Mouse (Mus musculus): ENCODE data around the gene Islr2.

Gene Islr2

DNA sequence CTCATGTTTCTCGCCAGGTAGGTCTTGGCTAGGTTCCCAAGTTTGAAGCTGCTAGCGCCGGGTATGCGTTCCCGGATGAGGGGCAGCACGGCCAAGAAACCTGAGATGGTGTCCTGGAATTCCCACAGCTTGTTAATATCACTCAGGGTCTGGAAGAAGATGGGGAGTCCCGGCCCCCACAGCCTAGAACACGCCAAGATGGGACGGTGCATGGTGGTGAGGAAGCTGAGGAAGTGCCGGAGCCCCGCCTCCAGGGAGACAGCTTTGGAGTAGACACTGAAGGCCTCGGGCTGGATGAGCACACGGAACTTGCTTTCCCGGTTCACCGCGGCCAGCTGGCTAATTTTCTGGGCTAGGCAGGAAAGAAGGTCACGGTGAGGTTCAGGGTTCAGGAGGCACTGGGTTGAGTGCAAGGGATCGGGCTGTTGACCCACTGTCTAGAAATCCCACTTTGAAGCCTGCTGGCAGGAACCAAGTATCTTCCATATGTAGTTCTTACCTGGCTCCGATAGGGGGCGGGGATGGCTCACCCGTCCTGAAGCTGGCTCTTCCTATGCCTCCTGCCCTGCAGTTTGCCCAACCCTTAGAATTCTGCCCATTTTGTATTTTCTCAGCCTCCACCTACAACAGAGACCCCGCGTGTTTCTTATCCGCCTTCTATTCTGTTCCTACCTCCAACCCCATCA, 16.2 kb upstream of the Islr2 start:
- no peak for DNase-seq (ENCODE audit: low spot score)

DNA sequence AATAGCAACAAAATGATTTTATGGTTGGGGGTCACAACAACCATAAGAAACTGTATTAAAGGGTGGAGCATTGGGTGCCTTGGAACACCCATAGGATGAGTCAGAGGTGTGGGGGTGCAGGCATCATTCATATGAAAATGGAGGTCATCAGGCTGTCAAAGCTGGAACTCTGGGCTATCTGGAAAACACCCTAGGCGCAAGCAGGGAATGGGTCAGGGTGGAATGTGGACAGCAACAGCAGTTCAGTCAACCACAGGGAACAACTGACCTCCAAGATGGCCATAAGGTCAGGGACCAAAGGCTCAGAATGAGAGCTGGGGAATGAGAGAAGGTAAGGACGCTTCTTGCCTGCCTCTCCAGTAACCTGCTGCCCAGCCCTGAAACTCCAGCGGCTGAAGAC, 14.4 kb upstream of the Islr2 start:
- DNase-seq (ENCODE audit: low spot score), result no peak

DNA sequence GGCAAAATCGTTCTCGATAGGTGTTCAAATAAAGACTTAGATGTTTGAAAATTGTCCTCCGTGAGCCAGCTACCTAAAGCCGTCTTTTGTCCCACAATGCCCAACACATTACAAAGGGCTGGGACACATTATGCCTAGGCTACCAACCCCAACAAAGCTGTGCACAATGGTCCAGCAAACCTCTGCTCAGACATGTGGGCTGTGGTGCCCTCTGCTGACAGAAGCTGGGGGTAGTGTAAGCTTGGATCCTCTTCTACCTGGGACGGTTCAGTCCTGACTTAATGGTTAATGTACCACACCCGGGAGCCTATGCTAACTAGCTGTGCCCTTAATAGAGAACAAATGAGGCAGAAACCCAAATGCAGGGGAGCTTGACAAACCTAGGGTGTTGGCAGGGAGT, 12.3 kb upstream of the Islr2 start:
- no peak for DNase-seq (ENCODE audit: low spot score)

DNA sequence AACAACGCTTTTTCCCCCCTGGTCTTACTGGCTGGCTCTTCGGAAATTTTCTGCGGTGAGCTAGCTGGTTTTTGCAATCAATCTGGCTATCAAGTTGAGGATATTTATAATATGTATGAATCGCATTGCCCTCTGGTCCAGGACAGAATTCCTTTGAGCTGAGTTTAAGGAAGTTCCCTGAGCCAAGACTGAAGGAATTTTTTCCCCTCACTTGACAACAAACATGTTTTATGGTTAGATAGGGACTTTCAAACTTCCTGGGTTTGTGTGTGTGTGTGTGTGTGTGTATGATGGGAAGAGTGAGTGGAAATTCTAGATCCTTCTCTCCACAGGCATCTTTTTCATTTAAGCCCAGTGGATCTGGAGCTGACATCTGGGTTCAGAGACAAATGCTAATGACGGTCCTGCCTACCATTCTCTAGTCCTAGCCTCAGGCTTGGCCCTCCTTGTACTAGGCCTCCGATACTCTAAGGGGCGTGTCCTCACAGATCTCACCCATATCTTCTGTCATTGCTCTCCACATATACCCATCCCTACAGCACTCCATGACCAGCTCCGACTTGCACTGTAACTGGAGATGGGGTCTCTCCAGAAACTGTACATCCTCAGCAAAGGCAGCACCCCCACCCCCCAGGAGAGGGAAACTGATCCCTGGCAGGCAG, 10.5 kb upstream of the Islr2 start:
- no peak for DNase-seq (ENCODE audit: low spot score)

DNA sequence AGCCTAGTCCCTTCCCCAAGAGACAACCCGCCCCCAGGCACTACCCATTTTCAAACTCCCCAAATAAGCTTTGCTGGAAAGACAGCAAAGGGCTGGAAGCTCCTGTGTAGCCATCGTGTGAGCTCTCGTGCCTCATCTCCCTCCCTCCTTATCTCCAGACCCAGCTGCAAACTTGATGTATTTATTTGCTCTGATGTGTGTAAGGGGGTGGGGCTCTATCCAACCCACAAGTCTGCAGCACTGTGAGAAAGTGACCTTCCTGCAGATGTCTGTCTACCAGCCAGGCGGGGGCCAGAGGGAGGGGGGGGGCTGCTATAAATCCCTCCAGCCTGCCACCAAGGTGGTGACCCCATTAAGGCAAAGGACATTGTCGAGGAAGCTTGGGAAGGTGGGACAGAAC, 9.7 kb upstream of the Islr2 start:
- DNase-seq (ENCODE audit: low spot score), result no peak

DNA sequence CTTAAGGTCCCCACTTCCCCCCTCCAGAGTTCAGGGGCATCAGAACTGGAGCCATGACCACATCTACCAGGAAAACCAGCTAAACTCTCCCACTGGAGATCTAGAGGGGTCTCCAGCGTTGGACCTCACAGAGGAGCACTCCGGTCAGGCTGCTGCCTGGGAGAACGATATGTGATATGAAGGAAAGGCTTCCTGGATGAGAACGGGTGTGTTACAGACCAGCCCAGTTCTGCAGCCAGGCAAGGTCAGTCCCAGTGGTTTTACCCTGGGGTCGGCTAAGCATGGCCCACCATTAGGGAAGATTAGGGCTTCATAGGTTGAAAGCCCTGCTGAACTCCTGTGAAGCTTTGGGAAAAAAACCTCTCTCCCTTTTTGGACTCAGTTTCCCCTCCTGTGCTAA, 9.3 kb upstream of the Islr2 start:
- DNase-seq (ENCODE audit: low spot score), result no peak

DNA sequence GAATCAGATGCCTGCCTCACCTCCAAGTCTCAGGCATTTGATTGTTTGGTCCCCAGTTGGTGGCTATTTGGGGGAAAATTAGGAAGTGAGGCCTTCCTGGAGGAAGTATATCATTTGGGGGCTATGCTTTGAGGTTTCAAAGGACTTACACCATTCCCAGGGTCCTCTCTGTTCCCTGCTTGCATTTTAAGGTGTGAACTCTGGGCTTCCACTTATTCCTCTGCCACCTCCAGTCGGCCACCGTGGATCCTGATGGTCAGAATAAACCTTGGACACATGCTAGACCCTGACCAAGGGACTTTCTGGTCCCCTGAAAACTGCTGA, 6.1 kb upstream of the Islr2 start:
- DNase-seq (ENCODE audit: low spot score), result no peak

DNA sequence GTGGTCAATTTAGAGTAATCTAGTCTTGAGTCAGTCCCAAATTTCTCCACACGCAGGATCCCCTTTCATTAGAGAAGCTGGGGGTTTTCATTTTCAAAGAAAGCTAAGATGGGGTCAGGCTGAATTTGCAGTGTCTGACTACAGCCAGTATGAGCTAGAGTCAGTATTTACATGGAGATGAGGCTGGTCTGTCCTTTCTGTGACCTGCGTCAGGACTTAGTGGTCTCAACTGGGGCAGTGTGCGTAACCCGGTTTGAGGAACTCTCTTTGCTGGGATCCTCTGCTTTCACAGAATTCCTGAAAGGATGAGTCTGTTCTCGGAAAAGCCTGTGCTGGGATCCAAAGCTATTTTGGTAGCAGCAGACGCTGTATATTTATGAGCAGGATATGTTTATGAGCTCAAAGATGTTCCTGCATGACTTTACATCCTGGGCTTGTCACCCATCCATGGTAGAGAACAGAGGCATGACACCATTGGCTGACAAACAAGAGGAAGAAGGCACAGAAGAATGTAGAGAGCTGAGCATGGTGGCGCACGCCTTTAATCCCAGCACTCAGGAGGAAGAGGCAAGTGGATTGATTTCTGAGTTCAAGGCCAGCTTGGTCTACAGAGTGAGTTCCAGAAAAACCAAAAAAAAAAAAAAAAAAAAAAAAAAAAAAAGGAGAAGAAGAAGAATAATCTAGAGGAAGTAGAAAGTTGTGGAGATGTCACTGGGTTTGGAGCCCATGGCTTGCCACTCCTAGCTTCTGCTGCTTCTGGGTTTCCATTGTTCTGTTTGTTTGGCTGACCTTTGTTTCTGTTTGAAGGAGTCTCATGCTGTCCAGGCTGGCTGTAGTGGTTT, 5.6 kb upstream of the Islr2 start:
- DNase-seq (ENCODE audit: low spot score), result no peak

DNA sequence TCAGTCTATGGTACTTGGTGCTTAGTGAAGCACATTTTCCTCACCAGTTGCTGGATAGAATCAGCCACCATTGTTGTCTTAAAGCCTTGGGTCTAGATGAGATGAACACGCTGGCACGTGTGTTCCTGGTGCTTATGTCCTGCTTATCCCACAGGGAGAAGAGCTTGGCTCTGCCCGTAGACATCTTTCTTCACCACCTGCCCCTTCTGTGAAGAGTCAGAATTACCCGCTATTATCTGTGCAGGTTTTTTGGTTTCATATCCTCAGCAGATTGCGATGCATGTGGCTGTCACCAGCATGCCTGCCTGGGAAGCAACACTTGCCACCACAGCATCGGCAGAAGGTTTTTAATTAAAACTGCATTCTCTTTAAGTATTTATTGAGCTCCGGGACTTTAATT, 1.9 kb upstream of the Islr2 start:
- no peak for DNase-seq (ENCODE audit: low spot score)

DNA sequence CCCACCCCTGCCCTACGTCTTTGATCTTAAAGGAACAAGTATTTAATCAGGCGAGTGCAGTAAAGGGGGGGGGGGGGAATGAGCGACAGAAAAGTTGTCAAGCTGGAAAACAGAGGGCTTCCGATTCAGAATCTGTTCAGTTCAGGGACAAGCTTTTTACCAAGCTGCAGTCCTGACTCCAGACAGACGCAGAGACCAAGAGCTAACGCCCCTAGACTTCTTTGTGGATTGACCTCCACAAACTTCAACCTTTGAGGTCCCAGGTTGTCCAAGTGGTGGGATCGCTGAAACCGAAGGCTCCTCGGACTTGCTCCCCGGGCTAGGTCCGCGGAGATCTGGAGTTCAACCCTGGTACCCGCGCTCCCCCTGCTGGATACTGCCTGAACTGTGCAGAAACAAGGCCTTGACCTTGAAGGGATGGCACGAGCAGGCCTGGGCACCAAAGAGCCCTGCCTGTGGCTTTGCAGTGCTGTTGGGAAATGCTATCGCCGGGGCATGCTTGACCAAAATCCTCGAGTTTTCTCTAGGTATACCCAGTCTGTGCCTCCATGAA, 405 bp upstream of the Islr2 start:
- peak; percentile 81 for DNase-seq (ENCODE audit: low spot score)

DNA sequence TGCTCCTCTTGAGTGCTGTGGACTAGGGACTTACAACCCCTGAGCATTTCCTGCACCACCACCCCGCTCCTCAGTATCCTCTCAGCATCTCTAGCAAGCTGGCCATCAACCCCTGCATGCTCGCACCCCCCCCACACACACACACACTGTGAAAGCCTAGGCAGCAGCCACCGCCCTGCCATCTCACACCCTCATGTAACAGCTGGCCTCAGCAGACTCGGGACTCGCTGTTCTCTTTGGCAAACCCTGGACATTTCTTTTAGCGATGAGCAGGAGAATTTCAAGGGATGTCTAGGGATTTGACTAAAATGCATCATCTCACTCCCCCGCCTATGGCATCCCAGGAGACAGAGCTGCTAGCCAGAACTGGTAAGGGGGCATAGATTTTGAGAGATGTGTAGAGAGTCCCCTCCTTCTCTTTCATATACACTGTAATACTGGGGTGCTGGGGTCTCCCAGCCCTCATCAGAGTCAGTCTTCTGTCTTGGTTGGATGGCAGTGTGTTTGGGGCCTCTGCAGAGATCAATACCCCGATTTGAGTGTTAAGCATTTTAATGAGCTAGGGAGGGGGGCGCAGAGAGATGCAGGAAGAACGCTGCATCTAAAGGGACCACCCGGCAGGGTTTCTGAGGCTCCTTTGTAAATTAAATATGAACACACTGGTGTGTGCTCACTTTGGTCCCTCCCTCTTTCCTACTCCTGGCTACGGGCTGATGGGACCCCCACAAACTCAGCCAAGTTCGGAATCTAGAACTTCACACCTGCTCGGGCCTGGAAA, 1.3 kb downstream of the Islr2 start:
- no peak for DNase-seq (ENCODE audit: low spot score)

DNA sequence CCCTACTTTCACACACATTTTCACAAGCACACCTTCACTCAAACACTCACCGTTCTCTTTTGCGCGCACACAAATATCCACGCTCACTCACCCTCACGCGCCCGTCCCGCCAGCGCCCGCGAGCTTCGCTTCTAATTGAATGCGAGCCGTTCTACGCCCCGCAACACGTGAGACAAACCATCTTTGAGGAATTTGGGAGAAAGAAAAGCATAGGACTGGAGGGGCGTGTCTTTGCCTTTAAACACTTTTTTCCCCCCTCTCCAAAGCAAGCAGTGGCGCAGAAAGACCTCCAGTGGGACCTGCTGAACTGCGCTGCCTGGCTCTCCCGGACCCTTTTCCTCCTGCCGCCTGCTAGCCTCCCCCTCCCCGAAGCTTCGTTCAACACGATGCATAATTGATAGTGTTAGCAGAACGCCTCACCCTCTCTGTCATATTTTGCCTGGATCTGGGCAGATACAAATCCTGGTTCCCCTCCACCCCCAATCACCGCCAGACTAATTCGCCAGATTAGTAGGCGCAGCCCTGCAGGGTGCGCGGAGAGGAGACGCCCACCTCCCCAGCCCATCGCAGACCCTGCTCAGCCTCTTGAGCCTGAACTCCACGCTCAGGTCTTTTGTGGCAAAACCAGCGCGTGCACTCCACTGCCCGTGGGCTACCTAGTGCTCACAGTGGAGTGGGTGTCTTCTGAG, 2.1 kb downstream of the Islr2 start:
- no peak for DNase-seq (ENCODE audit: low spot score)

DNA sequence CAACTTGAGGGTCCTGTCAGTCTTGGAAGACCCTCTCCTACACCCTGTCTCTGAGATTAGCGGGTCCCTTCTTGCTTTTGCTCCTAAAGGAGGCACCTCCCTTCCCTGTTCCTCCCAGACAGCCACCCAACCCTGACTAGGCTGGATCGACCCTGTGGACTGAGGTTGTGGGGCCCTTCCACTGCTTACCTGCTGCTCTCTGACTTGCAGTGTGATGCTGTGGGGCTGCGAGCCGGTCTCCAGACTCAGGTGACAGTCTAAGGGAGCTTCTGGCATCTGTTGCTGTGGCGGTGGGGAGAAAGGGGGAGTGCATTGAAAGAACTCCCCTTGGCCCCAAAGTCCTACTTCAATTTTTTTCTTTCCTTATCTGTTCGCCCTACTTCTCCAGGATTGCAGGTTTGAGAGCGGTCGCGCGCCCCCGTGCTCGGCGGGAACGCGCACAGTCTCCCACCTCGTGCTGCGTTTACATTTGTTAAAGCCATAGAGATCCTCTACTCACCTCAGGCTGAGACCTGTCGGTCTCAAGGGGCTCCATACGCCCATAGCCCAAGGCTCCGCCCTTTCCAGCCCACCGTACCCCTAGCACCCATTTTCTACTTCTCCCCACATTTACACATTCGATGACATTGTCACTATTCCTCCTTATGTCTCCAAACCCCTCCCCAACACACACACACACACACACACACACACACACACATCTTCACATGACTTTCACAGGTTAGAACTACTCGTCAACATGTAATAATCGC, 2.9 kb downstream of the Islr2 start:
- DNase-seq (ENCODE audit: low spot score), result no peak

DNA sequence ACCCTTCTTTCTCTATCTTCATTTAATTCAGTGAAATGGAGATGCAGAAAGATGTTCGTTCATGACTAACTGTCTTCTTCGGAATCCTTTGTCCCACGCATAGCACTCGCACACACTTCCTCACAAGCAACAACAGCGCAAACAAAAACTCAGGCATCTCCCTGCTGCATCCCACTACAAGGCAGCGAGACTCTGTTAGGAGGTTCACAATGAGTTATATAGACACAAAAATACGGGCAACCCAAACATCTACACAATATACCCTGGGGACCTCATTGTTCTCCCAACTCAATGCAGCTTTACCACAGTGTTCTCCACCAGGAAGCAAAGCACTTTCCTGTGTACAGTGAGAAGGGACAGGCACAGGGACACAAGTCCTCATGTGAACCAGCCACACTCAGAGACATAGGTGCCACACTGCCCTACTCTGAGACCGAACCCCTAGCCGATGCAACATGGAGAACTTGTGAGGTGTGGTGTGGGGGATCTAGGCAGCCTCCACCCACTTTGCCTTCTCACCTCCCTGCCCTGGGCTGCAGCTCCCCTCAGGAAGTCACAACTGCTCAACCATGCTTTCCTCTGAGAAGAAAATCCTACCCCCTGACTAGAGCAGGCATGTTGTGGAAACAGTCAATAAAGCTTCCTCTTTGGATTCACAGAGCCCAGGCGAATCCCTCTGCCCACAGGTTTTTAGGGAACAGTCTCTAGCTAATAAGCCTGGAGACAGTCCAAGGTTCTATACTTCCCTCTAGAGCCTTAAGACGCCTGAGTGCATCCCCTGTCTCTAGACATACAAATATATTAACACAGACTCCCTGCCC, 3.6 kb downstream of the Islr2 start:
- DNase-seq (ENCODE audit: low spot score), result no peak

DNA sequence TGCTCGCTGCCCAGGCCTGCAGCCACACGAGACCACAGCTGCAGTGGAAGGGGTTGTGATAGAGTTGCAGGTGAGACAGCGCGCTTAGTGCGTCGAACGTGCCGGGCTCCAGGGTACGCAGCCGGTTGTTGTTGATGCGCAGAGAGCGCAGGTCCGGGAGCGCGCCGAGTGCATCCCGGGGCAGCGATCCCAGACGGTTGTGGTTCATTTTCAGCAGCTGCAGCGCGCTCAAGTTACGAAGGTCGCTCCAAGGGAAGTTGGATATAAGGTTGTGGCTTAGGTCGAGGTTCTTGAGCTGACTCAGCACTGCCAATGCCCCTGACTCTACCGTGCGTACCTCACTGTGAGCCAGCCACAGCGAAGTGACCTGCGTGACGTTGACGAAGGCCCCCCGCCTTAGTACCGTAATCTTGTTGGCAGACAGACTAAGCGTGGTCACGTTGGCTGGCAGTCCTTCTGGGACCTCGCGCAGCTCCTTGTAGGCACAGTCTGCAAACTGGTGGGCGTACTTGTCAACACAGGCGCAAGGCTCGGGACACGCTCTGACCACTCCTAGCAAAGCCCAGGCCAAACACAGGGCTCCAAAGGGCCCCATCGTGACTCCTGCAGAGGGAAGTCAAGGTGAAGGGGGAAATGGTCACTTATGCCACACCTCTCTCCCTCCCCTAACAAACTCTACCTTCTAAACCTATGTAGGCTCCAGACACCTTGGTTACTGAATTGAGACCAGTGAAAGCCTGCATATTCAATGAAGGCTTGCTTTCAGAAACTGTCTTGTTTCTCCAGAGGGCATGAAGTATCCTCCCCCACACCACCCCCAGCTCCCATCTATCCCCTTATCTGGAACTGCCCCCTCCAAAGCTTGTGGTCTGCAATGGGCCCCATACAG, 4.5 kb downstream of the Islr2 start:
- DNase-seq (ENCODE audit: low spot score), result no peak

DNA sequence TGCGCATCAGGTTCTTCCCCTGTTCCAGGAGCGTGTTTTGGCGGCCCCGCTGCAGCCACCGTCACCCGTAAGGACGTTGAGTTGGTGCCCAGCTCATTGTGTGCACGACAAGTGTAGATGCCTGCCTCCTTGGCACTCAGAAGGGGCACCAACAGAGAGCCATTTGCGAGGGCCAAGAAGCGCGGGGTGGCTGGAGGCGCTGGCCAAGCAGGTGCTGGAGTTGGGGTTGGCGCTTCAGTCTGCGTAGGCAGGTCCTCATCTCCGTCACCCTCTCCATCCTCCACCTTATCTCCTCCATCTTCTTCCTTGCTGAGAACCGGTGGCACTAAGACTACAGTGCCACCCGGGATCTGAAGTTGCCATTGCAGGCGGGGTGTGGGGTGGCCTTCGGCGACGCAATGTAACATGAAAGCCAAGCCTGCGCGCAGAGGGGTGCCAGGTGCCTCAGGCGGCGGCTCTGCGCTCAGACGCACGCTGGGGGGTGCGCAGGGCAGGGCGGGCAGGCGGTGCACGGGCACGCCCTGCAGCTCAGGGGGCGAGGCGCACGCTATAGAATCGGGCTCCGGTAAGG, 5.2 kb downstream of the Islr2 start:
- DNase-seq (ENCODE audit: low spot score), result no peak

DNA sequence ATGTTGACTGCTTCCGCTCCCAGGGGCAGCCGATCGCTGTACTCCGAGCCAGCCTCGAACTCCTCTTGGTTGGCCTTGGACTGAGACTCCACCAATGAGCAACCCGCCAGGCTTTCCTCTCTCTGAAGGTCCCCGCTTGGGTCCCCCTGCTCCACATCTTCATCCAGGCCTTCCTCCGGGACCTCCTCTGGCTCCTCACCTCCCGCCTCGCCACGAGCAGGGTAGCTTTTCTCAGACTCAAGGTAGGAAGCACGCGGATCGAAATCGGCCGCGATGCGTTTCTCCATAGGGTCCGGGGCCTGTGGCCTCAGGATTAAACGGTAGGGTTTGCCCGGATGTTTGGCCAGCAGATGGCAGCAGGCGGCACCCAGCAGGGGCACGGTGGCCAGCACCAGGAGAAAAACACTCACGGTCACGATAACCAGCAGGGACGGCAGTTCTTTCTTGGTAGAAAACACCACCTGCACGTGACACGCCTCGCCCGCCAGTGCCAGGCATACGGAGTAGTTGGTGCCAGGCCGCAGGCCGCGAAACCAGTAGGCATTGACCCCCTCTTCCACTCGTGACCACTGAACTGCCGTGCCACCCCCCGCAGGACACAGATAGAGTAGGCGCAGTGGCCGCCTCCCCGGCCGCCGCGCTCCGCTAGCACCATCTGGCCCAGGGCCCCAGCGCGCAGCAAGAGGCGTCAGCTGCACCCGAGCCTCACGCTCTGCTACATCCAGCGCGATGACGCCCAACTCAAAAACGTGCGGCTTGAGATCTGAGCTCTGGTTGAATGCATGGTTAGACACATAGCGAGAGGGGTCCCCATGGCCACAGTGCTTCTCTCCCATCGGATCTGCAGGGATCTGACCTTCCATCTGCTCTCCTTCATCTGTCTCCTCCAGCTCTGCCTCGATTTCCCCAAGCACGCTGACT, 6.1 kb downstream of the Islr2 start:
- DNase-seq (ENCODE audit: low spot score), result peak; percentile 41
